Mouse (Mus musculus): ENCODE measurements at regions not wholly inside any gene's neighbourhood (a gene's known extent, or its start where the extent isn't known, plus 50 kb on each side); places are given as distances from the start of the nearest gene placed in this dataset.
A peak's percentile ranks its signal among the peaks of the same experiment; 100 is the strongest.

GRCm38 (mm10) chr8:128241200-128241599, 117.2 kb upstream of the Nrp1 start:
- no peak overlapping the region for H3K4me3 ChIP-seq (ENCODE audit: low read length)
- no peaks in the 10 kb centered on the region for H3K36me3 ChIP-seq (ENCODE audit: control insufficient read depth, insufficient read depth, low read length)
- ATAC-seq, result no peak
- WGBS, result 96% methylated on average over 1 of the region's 1 CpGs
- H3K9ac ChIP-seq (ENCODE audit: low read depth, low read length), result no peak overlapping the region
- H3K4me2 ChIP-seq (ENCODE audit: low read depth, low read length), result no peak overlapping the region
- no peaks in the 10 kb centered on the region for H3K9me3 ChIP-seq (ENCODE audit: control insufficient read depth, low read length)
- no peaks in the 10 kb centered on the region for H3K4me1 ChIP-seq (ENCODE audit: control insufficient read depth, insufficient read depth, low read length)
- H3K27ac ChIP-seq (ENCODE audit: low read length), result no peak overlapping the region
- no peaks in the 10 kb centered on the region for H3K27me3 ChIP-seq (replicated peaks; ENCODE audit: control insufficient read depth, insufficient read depth, low read length)

- H3K4me2 ChIP-seq (ENCODE audit: low read depth, low read length), result no peak overlapping the region
- WGBS, result 93% methylated on average over 3 of the region's 3 CpGs
- no peak for ATAC-seq
- H3K4me3 ChIP-seq (ENCODE audit: low read length), result no peak overlapping the region
- H3K4me1 ChIP-seq (ENCODE audit: control insufficient read depth, insufficient read depth, low read length), result no peaks in the 10 kb centered on the region
- H3K27me3 ChIP-seq (replicated peaks; ENCODE audit: control insufficient read depth, insufficient read depth, low read length), result no peaks in the 10 kb centered on the region
- no peak overlapping the region for H3K9ac ChIP-seq (ENCODE audit: low read depth, low read length)
- no peaks in the 10 kb centered on the region for H3K36me3 ChIP-seq (ENCODE audit: control insufficient read depth, insufficient read depth, low read length)
- H3K27ac ChIP-seq (ENCODE audit: low read length), result no peak overlapping the region
- H3K9me3 ChIP-seq (ENCODE audit: control insufficient read depth, low read length), result no peaks in the 10 kb centered on the region
Measured at GRCm38 (mm10) chr8:128242465-128243251, 115.7 kb upstream of the Nrp1 start.

GRCm38 (mm10) chr8:128251723-128252122, 106.7 kb upstream of the Nrp1 start:
- peak; percentile 79 for ATAC-seq
- no peaks in the 10 kb centered on the region; the same call in 1 of the 2 replicates for H3K4me1 ChIP-seq (ENCODE audit: control insufficient read depth, insufficient read depth, low read length)
- H3K27ac ChIP-seq (ENCODE audit: low read length), result no peak overlapping the region
- no peaks in the 10 kb centered on the region for H3K27me3 ChIP-seq (replicated peaks; ENCODE audit: control insufficient read depth, insufficient read depth, low read length)
- no peak overlapping the region for H3K4me2 ChIP-seq (ENCODE audit: low read depth, low read length)
- no peak overlapping the region for H3K9ac ChIP-seq (ENCODE audit: low read depth, low read length)
- 20% methylated on average over 2 of the region's 2 CpGs for WGBS
- H3K9me3 ChIP-seq (ENCODE audit: control insufficient read depth, low read length), result no peaks in the 10 kb centered on the region
- no peak overlapping the region for H3K4me3 ChIP-seq (ENCODE audit: low read length)
- no peaks in the 10 kb centered on the region for H3K36me3 ChIP-seq (ENCODE audit: control insufficient read depth, insufficient read depth, low read length)

- WGBS, result 87% methylated on average over 3 of the region's 3 CpGs
- Histone ChIP-seq H3K36me3 (ENCODE audit: control insufficient read depth, insufficient read depth, low read length) (no peaks in the 10 kb centered on the region), H3K4me1 (ENCODE audit: control insufficient read depth, insufficient read depth, low read length) (peaks cover 3% of the 10 kb centered on the region; the same call in 1 of the 2 replicates), H3K27ac (ENCODE audit: low read length) (no peak overlapping the region), H3K27me3 (replicated peaks; ENCODE audit: control insufficient read depth, insufficient read depth, low read length) (no peaks in the 10 kb centered on the region), H3K9ac (ENCODE audit: low read depth, low read length) (no peak overlapping the region), H3K4me3 (ENCODE audit: low read length) (no peak overlapping the region), H3K4me2 (ENCODE audit: low read depth, low read length) (no peak overlapping the region), H3K9me3 (ENCODE audit: control insufficient read depth, low read length) (no peaks in the 10 kb centered on the region)
- ATAC-seq, result no peak
Measured at GRCm38 (mm10) chr8:128260836-128261235, 97.6 kb upstream of the Nrp1 start.

GRCm38 (mm10) chr8:128261367-128261766, 97.0 kb upstream of the Nrp1 start:
- H3K36me3 ChIP-seq (ENCODE audit: control insufficient read depth, insufficient read depth, low read length), result no peaks in the 10 kb centered on the region
- no peaks in the 10 kb centered on the region for H3K27me3 ChIP-seq (replicated peaks; ENCODE audit: control insufficient read depth, insufficient read depth, low read length)
- ATAC-seq, result no peak
- H3K4me1 ChIP-seq (ENCODE audit: control insufficient read depth, insufficient read depth, low read length), result peaks cover 3% of the 10 kb centered on the region; the same call in 1 of the 2 replicates
- no peak overlapping the region for H3K27ac ChIP-seq (ENCODE audit: low read length)
- H3K4me2 ChIP-seq (ENCODE audit: low read depth, low read length), result no peak overlapping the region
- H3K9ac ChIP-seq (ENCODE audit: low read depth, low read length), result no peak overlapping the region
- H3K4me3 ChIP-seq (ENCODE audit: low read length), result no peak overlapping the region
- 90% methylated on average over 3 of the region's 3 CpGs for WGBS
- H3K9me3 ChIP-seq (ENCODE audit: control insufficient read depth, low read length), result no peaks in the 10 kb centered on the region

- Histone ChIP-seq H3K27ac (ENCODE audit: low read length) (no peak overlapping the region), H3K9ac (ENCODE audit: low read depth, low read length) (no peak overlapping the region), H3K4me3 (ENCODE audit: low read length) (no peak overlapping the region), H3K4me2 (ENCODE audit: low read depth, low read length) (no peak overlapping the region), H3K36me3 (ENCODE audit: control insufficient read depth, insufficient read depth, low read length) (no peaks in the 10 kb centered on the region), H3K27me3 (replicated peaks; ENCODE audit: control insufficient read depth, insufficient read depth, low read length) (no peaks in the 10 kb centered on the region), H3K4me1 (ENCODE audit: control insufficient read depth, insufficient read depth, low read length) (peaks cover 8% of the 10 kb centered on the region), H3K9me3 (ENCODE audit: control insufficient read depth, low read length) (no peaks in the 10 kb centered on the region)
- ATAC-seq, result peak; percentile 87
- WGBS, result 35% methylated on average over 9 of the region's 9 CpGs
Measured at GRCm38 (mm10) chr8:128263251-128263947, 95.0 kb upstream of the Nrp1 start.

GRCm38 (mm10) chr8:128267261-128267660, 91.1 kb upstream of the Nrp1 start:
- Histone ChIP-seq H3K27ac (ENCODE audit: low read length) (peak overlapping the region; percentile 45; the same call in 1 of the 2 replicates), H3K9me3 (ENCODE audit: control insufficient read depth, low read length) (no peaks in the 10 kb centered on the region), H3K27me3 (replicated peaks; ENCODE audit: control insufficient read depth, insufficient read depth, low read length) (no peaks in the 10 kb centered on the region), H3K4me1 (ENCODE audit: control insufficient read depth, insufficient read depth, low read length) (peaks cover 9% of the 10 kb centered on the region), H3K36me3 (ENCODE audit: control insufficient read depth, insufficient read depth, low read length) (no peaks in the 10 kb centered on the region), H3K4me3 (ENCODE audit: low read length) (no peak overlapping the region), H3K4me2 (ENCODE audit: low read depth, low read length) (no peak overlapping the region), H3K9ac (ENCODE audit: low read depth, low read length) (no peak overlapping the region)
- peak; percentile 29; the same call in 1 of the 2 replicates for ATAC-seq
- 46% methylated on average over 4 of the region's 4 CpGs for WGBS

- no peak overlapping the region for H3K4me3 ChIP-seq (ENCODE audit: low read length)
- H3K9me3 ChIP-seq (ENCODE audit: control insufficient read depth, low read length), result no peaks in the 10 kb centered on the region
- no peak for ATAC-seq
- peak overlapping the region; percentile 4; the same call in 1 of the 2 replicates for H3K27ac ChIP-seq (ENCODE audit: low read length)
- H3K4me2 ChIP-seq (ENCODE audit: low read depth, low read length), result no peak overlapping the region
- 61% methylated on average over 3 of the region's 3 CpGs for WGBS
- H3K27me3 ChIP-seq (replicated peaks; ENCODE audit: control insufficient read depth, insufficient read depth, low read length), result no peaks in the 10 kb centered on the region
- H3K36me3 ChIP-seq (ENCODE audit: control insufficient read depth, insufficient read depth, low read length), result no peaks in the 10 kb centered on the region
- no peak overlapping the region for H3K9ac ChIP-seq (ENCODE audit: low read depth, low read length)
- H3K4me1 ChIP-seq (ENCODE audit: control insufficient read depth, insufficient read depth, low read length), result peaks cover 14% of the 10 kb centered on the region
Measured at GRCm38 (mm10) chr8:128268010-128268409, 90.4 kb upstream of the Nrp1 start.

GRCm38 (mm10) chr8:128269546-128269945, 88.9 kb upstream of the Nrp1 start:
- Histone ChIP-seq H3K27ac (ENCODE audit: low read length) (no peak overlapping the region), H3K9me3 (ENCODE audit: control insufficient read depth, low read length) (no peaks in the 10 kb centered on the region), H3K27me3 (replicated peaks; ENCODE audit: control insufficient read depth, insufficient read depth, low read length) (no peaks in the 10 kb centered on the region), H3K9ac (ENCODE audit: low read depth, low read length) (no peak overlapping the region), H3K4me3 (ENCODE audit: low read length) (no peak overlapping the region), H3K4me2 (ENCODE audit: low read depth, low read length) (no peak overlapping the region), H3K36me3 (ENCODE audit: control insufficient read depth, insufficient read depth, low read length) (no peaks in the 10 kb centered on the region), H3K4me1 (ENCODE audit: control insufficient read depth, insufficient read depth, low read length) (peaks cover 11% of the 10 kb centered on the region)
- WGBS, result 84% methylated on average over 1 of the region's 1 CpGs
- ATAC-seq, result no peak

Measured in intestine, embryonic 16.5 days (tissue).